Mouse (Mus musculus) liver, embryonic 14.5 days (tissue): ENCODE data around the gene Socs7. TPM values are rescaled to one million over a fixed set of nuclear protein-coding genes. Genes with fewer than 3 reads are reported as not detected.

Experiments used
- ATAC-seq: fragments of 200-750 bp; cut with Nextera tagmentation; 2 replicates; pipeline ENCODE4 v1.8.0; 2017; ENCODE audit warnings: moderate number of reproducible peaks, mild to moderate bottlenecking, moderate library complexity; ENCODE audit not compliant: insufficient read depth
- DNase-seq, 3 experiments: peaks; one replicate each; pipeline ENCODE4 v3.0.0-alpha.2; 2012 to 2013; ENCODE audit warnings: low read depth in 3 of 3, low spot score in 3 of 3
- H3K27ac ChIP-seq: fragments of 300-500 bp; sonication (generic); 2 replicates; pipeline ENCODE4 v1.5.1; 2014; ENCODE audit warnings: moderate library complexity, mild to moderate bottlenecking, control low read depth, inconsistent platforms
- H3K27me3 ChIP-seq: fragments of 300-500 bp; sonication (generic); 2 replicates; pipeline ENCODE4 v1.6.1; 2014; ENCODE audit warnings: mild to moderate bottlenecking, low read length, moderate library complexity; ENCODE audit not compliant: control insufficient read depth, insufficient read depth
- H3K36me3 ChIP-seq: fragments of 300-500 bp; sonication (generic); replicated peaks from 2 replicates; pipeline ENCODE4 v1.6.1; 2014; ENCODE audit warnings: low read depth; ENCODE audit not compliant: control insufficient read depth, insufficient read depth
- H3K4me1 ChIP-seq, 2 experiments: fragments of 200-500 bp in 1 of 2; fragments of 300-500 bp in 1 of 2; sonication (generic) in 1 of 2; replicated peaks; 2 replicates each; pipeline ENCODE4 v1.6.1; 2012 to 2014; ENCODE audit warnings: antibody characterized with exemption in 1 of 2, inconsistent platforms in 1 of 2, low read length in 1 of 2; ENCODE audit not compliant: control insufficient read depth in 2 of 2, insufficient read depth in 2 of 2
- H3K4me2 ChIP-seq: fragments of 300-500 bp; sonication (generic); 2 replicates; pipeline ENCODE4 v1.6.1; 2014; ENCODE audit warnings: low read depth, mild to moderate bottlenecking, control low read depth, moderate library complexity
- H3K4me3 ChIP-seq, 2 experiments: fragments of 200-500 bp in 1 of 2; fragments of 300-500 bp in 1 of 2; sonication (generic) in 1 of 2; 2 replicates each; pipeline ENCODE4 v1.5.1; 2012 to 2014; ENCODE audit warnings: low read depth in 2 of 2, low read length in 2 of 2, mild to moderate bottlenecking in 2 of 2, control low read depth in 1 of 2, inconsistent platforms in 1 of 2, moderate library complexity in 1 of 2; ENCODE audit not compliant: insufficient read depth in 1 of 2
- H3K9ac ChIP-seq: fragments of 300-500 bp; sonication (generic); replicated peaks from 2 replicates; pipeline ENCODE4 v1.6.1; 2014; ENCODE audit warnings: mild to moderate bottlenecking, control low read depth, moderate library complexity
- H3K9me3 ChIP-seq: fragments of 300-500 bp; sonication (generic); 2 replicates; pipeline ENCODE4 v1.6.1; 2016; ENCODE audit warnings: low read length, mixed read lengths; ENCODE audit not compliant: control insufficient read depth
- CTCF ChIP-seq: IDR thresholded peaks from 2 replicates; pipeline ENCODE4 v1.5.1; 2016; ENCODE audit warnings: antibody characterized with exemption, low read depth, control low read depth
- EP300 ChIP-seq: IDR thresholded peaks from 2 replicates; pipeline ENCODE4 v1.6.1; 2016; ENCODE audit warnings: antibody characterized with exemption, low read depth
- WGBS: fragments of 180-500 bp; shearing (Covaris S2); extraction: QIAGEN DNeasy Blood & Tissue Kit; methylation state at CpG from one replicate; pipeline ENCODE4 v1.1.7; 2014; ENCODE audit not compliant: insufficient replicate concordance; 5-methylcytosine and 5-hydroxymethylcytosine counted together
- polyA plus RNA-seq, 2 experiments: library from polyadenylated mRNA; depleted of rRNA in 1 of 2; stranded (reverse) in 1 of 2; unstranded in 1 of 2; fragments of >200 nt; fragmentation: Nextera tagmentation in 1 of 2; extraction: Ambion mirVana in 1 of 2; gene quantifications; 2 replicates each; pipeline versions ENCODE4 v1.2.1 to v1.2.3; 2012 to 2014

The Socs7 gene
- polyA plus RNA-seq, 2 experiments: 0.38 to 2.4 TPM

DNA sequence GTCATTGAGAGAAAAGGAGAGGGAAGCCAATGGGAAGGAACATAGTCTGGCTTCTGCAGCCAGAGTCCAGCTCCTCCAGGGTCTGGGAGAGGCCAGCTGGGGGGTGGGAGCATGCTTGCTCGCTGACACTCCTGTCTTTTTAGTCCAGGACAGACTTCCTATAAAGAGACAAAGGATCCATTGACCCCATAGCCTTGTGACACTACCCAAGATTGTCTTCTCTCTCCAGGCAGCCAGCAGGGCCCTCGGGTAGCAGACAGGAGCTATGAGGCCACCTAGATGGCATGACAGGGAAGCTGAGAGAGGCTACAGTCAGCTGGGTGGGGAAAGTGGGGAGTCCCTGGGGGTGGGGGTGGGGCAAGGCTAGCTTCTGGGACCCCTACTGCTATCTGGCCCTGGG lies 40.4 kb downstream of the Socs7 start:
- Histone ChIP-seq H3K36me3 (no peaks in the 10 kb centered on the region), H3K9me3 (no peaks in the 10 kb centered on the region), H3K4me2 (no peak overlapping the region), H3K4me1 (peaks cover 5 to 7% of the 10 kb centered on the region in 2 experiments; a peak in 3 of 4 replicates), H3K9ac (no peak overlapping the region), H3K4me3 (no peak overlapping the region), H3K27ac (no peak overlapping the region), H3K27me3 (peaks cover 14% of the 10 kb centered on the region)
- ATAC-seq (no peak), DNase-seq (no peak)
- TF ChIP-seq CTCF (no peak), EP300 (no peak)
- 41% methylated on average over 2 of the region's 2 CpGs for WGBS

DNA sequence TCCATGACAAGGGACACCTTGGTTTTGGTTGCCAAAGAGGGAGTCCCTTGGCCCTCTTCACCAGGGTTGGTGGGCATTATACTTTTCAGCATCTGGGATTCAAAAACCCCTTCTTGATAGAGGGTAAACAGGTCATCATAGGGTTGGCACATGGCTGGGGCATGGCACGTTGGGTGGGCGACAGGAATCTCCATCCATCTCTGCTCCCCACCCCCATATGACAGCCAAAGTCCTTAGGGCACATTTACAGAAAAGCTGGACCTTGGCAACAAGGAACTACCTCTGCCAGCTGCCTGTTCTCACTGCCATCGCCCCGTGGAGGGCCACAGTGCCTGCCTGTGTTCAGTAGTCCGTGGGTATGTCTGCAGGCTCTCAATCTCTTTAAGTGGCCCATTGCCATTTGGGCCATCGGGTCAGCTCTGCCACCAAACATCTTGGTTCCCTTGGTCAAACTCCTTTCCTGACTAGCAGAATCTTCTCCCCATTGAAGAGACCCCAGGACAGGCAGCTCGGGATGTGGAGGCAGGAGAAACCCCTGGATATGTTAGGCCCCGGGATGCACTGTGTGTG lies 41.3 kb downstream of the Socs7 start:
- H3K9ac ChIP-seq: no peak overlapping the region
- H3K4me3 ChIP-seq: no peak overlapping the region
- H3K27ac ChIP-seq: no peak overlapping the region
- H3K36me3 ChIP-seq: no peaks in the 10 kb centered on the region
- peaks cover 16% of the 10 kb centered on the region for H3K27me3 ChIP-seq
- 45% methylated on average over 8 of the region's 8 CpGs for WGBS
- peak overlapping the region; percentile 70 for H3K4me2 ChIP-seq
- TF ChIP-seq CTCF: no peak
- TF ChIP-seq EP300: no peak
- H3K9me3 ChIP-seq: no peaks in the 10 kb centered on the region
- ATAC-seq: no peak
- no peak for DNase-seq
- H3K4me1 ChIP-seq: peaks cover 5 to 7% of the 10 kb centered on the region in 2 experiments; a peak in 3 of 4 replicates

DNA sequence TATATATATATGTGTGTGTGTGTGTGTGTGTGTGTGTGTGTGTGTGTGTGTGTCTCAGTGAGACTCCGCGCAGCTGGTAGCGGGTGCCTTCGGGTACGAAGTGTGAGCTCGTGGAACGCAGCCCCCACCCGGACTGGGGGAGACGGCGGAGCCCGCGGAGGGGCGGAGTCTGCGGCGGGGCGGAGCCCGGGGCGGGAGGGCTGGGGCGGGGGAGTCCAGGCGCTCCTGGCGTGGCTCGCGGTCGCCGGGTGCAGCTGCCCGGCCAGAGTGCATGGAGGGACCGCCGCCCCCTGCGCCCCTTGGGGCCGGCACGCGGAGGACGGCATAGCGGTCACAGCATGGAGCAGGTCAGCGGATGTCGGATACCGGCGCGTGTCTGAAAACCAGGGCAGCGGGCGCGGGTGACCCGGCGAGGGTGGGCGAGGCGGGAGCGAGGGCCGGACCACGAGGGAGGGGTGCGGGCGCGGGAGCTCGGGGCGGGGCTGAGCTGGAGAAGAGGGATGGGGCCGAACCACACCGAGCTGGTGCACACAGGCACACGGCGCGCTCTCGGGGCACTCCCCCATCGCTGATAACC lies 41.9 kb downstream of the Socs7 start:
- H3K4me1 ChIP-seq: peaks cover 5 to 7% of the 10 kb centered on the region in 2 experiments; a peak in 3 of 4 replicates
- H3K27me3 ChIP-seq: peaks cover 16% of the 10 kb centered on the region
- DNase-seq (no peak), ATAC-seq (peak; percentile 55; the same call in 1 of the 2 replicates)
- H3K4me3 ChIP-seq: peak overlapping the region; percentile 20 to 46
- H3K9ac ChIP-seq: no peak overlapping the region; the same call in 1 of the 2 replicates
- H3K4me2 ChIP-seq: peak overlapping the region; percentile 70
- no peak for TF ChIP-seq EP300
- TF ChIP-seq CTCF: no peak
- 2% methylated on average over 57 of the region's 61 CpGs for WGBS
- H3K36me3 ChIP-seq: no peaks in the 10 kb centered on the region
- no peak overlapping the region for H3K27ac ChIP-seq
- no peaks in the 10 kb centered on the region for H3K9me3 ChIP-seq

DNA sequence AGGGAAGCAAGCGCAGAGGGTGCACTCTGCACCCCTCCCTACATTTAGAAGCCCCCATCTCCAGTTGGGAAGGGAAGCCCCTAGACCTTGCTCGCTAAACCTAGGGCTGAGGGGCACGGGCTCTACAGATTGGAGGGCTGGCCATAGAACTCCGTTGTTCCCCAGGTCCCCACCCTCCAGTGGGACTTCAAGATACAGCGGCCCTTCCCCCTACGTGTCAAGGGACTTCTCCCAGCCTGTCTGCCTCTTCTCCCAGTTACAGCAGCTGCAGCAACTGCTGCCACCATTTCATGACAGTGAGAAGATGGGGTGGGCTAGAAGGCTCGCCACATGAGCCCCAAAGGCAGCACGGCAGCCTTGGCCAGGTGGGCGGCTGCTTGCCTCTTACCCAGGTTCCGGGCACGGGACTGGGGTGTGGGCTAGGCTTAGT lies 42.4 kb downstream of the Socs7 start:
- no peak for DNase-seq
- Histone ChIP-seq H3K9me3 (no peaks in the 10 kb centered on the region), H3K4me2 (peak overlapping the region; percentile 70), H3K4me1 (peaks cover 5 to 7% of the 10 kb centered on the region in 2 experiments; a peak in 3 of 4 replicates), H3K27ac (no peak overlapping the region), H3K4me3 (peak overlapping the region; percentile 20 to 46), H3K9ac (no peak overlapping the region; the same call in 1 of the 2 replicates), H3K36me3 (no peaks in the 10 kb centered on the region), H3K27me3 (peaks cover 16% of the 10 kb centered on the region)
- peak; percentile 16; the same call in 1 of the 2 replicates for ATAC-seq
- TF ChIP-seq CTCF: no peak
- no peak for TF ChIP-seq EP300
- WGBS: 5% methylated on average over 11 of the region's 11 CpGs
